Mouse (Mus musculus): ENCODE results near the gene Nsf. TPM values are rescaled to one million over a fixed set of nuclear protein-coding genes. Genes with fewer than 3 reads are reported as not detected.

The Nsf gene
- polyA plus RNA-seq, 1 experiment from 2014 or later, result 30.6 TPM

DNA sequence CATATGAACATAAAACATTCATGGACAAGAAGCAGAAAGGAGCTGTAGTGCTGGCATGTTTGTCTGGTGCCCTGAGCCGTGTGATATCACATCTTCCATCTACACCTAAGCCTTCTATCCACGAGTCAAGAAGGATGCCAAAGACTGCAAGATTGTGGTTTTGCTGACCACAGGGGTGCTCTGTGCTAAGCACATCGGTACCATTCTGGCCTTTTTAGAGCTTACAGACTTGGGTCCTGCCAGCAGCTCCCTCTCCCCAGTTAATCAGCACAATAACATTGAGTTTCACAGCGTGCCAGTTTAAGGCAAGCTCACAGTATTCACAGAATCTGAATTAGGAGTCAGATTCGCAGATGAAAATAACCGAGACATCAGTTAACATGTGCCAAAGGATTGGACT lies 75.4 kb downstream of the Nsf start:
- Histone ChIP-seq H3K4me1 (replicated peaks; ENCODE audit: control insufficient read depth, insufficient read depth) (no peaks in the 10 kb centered on the region), H3K9ac (ENCODE audit: low read length) (no peak overlapping the region), H3K4me3 (ENCODE audit: low read depth, low read length) (no peak overlapping the region), H3K27ac (replicated peaks) (no peak overlapping the region), H3K36me3 (ENCODE audit: control insufficient read depth, insufficient read depth, low read length) (peaks cover 4% of the 10 kb centered on the region; the same call in 1 of the 2 replicates), H3K27me3 (ENCODE audit: control insufficient read depth, insufficient read depth, low read length) (no peaks in the 10 kb centered on the region), H3K9me3 (ENCODE audit: control insufficient read depth, low read length) (no peaks in the 10 kb centered on the region), H3K4me2 (replicated peaks; ENCODE audit: low read depth) (no peak overlapping the region)
- DNase-seq (ENCODE audit: low spot score) (no peak), ATAC-seq (ENCODE audit: low FRiP score, low TSS enrichment) (no peak)
- TF ChIP-seq CTCF (IDR thresholded peaks at IDR 0.05; ENCODE audit: low read depth), result no peak
- 77% methylated on average over 6 of the region's 6 CpGs for WGBS

DNA sequence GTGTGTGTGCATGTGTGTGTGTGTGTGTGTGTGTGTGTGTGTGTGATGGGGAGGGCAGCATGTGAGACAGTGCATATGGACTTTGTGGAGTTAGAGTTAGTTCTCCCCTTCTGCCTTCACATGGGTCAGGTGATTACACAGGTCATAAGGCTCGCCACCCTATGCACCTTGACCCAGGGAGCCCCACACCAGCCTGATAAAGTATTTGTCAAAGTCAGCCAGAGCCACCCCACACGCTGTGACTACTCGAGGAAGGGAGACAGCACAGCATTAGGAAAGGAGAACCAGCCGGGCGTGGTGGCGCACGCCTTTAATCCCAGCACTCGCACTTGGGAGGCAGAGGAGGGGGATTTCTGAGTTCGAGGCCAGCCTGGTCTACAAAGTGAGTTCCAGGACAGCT lies 83.5 kb downstream of the Nsf start:
- TF ChIP-seq EP300 (optimal IDR thresholded peaks at IDR 0.05) (no peak), CTCF (IDR thresholded peaks at IDR 0.05; ENCODE audit: low read depth) (no peak)
- no peak overlapping the region for H3K9ac ChIP-seq (ENCODE audit: low read length)
- H3K4me3 ChIP-seq (ENCODE audit: low read depth, low read length), result no peak overlapping the region
- ATAC-seq (ENCODE audit: low FRiP score, low TSS enrichment) (no peak), DNase-seq (ENCODE audit: low spot score) (no peak)
- no peak overlapping the region for H3K4me2 ChIP-seq (replicated peaks; ENCODE audit: low read depth)
- H3K27me3 ChIP-seq (ENCODE audit: control insufficient read depth, insufficient read depth, low read length), result no peaks in the 10 kb centered on the region
- no peak overlapping the region for H3K27ac ChIP-seq (replicated peaks)
- 81% methylated on average over 9 of the region's 9 CpGs for WGBS
- peaks cover 6% of the 10 kb centered on the region for H3K36me3 ChIP-seq (ENCODE audit: control insufficient read depth, insufficient read depth, low read length)
- H3K9me3 ChIP-seq (ENCODE audit: control insufficient read depth, low read length), result no peaks in the 10 kb centered on the region
- no peaks in the 10 kb centered on the region for H3K4me1 ChIP-seq (replicated peaks; ENCODE audit: control insufficient read depth, insufficient read depth)

DNA sequence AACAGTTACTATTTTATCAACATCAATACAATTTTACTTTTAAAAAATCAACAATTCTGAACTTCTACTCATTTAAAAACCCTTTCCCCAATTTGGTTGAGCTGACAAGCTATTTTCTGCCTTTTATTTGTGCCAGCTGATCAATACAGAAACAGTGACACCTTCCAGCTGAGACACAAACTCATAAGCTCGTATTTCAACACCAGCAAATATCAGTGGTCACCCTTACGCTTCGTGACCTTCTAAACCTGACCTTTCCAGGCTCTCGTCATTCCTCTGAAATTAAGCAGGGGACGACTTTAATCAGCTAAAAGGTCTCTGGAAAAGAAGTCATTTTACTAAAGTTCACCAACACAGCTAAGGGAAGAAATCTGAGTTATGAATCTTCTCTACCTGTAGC lies 86.2 kb downstream of the Nsf start:
- Histone ChIP-seq H3K4me3 (ENCODE audit: low read depth, low read length) (no peak overlapping the region), H3K27ac (replicated peaks) (no peak overlapping the region), H3K9me3 (ENCODE audit: control insufficient read depth, low read length) (no peaks in the 10 kb centered on the region), H3K9ac (ENCODE audit: low read length) (no peak overlapping the region), H3K4me2 (replicated peaks; ENCODE audit: low read depth) (no peak overlapping the region), H3K36me3 (ENCODE audit: control insufficient read depth, insufficient read depth, low read length) (peaks cover 6% of the 10 kb centered on the region), H3K27me3 (ENCODE audit: control insufficient read depth, insufficient read depth, low read length) (no peaks in the 10 kb centered on the region), H3K4me1 (replicated peaks; ENCODE audit: control insufficient read depth, insufficient read depth) (no peaks in the 10 kb centered on the region)
- DNase-seq (ENCODE audit: low spot score), result no peak
- TF ChIP-seq EP300 (optimal IDR thresholded peaks at IDR 0.05) (no peak), CTCF (IDR thresholded peaks at IDR 0.05; ENCODE audit: low read depth) (no peak)
- no peak for ATAC-seq (ENCODE audit: low FRiP score, low TSS enrichment)
- 69% methylated on average over 5 of the region's 5 CpGs for WGBS

DNA sequence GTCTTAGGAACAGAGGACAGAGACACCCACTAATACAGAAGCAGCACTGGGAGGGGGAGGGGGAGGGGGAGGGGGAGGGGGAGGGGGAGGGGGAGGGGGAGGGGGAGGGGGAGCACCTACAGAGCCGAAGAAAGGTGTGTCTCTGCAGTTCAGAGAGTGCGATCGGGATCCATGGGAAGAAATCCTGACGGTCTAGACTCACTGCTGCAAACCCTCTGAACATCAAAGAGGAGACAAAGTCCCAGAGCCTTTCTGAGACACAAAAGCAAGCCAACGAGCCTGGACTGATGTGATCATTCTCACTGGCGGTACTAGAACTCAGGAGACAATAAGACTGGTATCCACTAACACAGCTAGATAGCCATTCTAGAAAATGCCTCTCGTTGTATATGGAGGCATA lies 88.5 kb downstream of the Nsf start:
- Histone ChIP-seq H3K27ac (replicated peaks) (no peak overlapping the region), H3K27me3 (ENCODE audit: control insufficient read depth, insufficient read depth, low read length) (no peaks in the 10 kb centered on the region), H3K9ac (ENCODE audit: low read length) (no peak overlapping the region), H3K4me1 (replicated peaks; ENCODE audit: control insufficient read depth, insufficient read depth) (no peaks in the 10 kb centered on the region), H3K4me3 (ENCODE audit: low read depth, low read length) (no peak overlapping the region), H3K9me3 (ENCODE audit: control insufficient read depth, low read length) (no peaks in the 10 kb centered on the region), H3K4me2 (replicated peaks; ENCODE audit: low read depth) (no peak overlapping the region), H3K36me3 (ENCODE audit: control insufficient read depth, insufficient read depth, low read length) (peaks cover 3% of the 10 kb centered on the region; the same call in 1 of the 2 replicates)
- no peak for TF ChIP-seq EP300 (optimal IDR thresholded peaks at IDR 0.05)
- no peak for TF ChIP-seq CTCF (IDR thresholded peaks at IDR 0.05; ENCODE audit: low read depth)
- ATAC-seq (ENCODE audit: low FRiP score, low TSS enrichment), result no peak
- DNase-seq (ENCODE audit: low spot score), result no peak
- WGBS, result 67% methylated on average over 7 of the region's 7 CpGs

DNA sequence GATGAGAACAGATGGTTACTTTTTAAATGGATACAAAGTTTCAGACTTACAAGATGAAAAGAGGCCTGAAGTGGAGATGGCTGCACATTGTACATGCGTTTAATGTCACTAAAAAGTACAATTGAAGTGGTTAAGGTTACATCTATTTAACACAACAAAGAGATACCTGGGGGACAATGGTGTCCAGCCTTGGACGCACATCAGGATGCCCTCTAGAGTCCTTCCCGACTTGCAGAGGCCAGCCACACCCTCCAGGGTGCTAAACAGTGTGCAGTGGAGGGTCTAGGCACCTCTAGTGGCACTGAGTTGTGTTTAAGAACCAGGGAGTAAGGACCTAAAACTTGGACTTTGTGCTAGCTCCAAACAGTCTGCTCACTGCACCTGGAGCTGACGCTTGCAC lies 89.4 kb downstream of the Nsf start:
- no peak overlapping the region for H3K4me3 ChIP-seq (ENCODE audit: low read depth, low read length)
- H3K36me3 ChIP-seq (ENCODE audit: control insufficient read depth, insufficient read depth, low read length), result peaks cover 6% of the 10 kb centered on the region; the same call in 1 of the 2 replicates
- no peak for TF ChIP-seq CTCF (IDR thresholded peaks at IDR 0.05; ENCODE audit: low read depth)
- TF ChIP-seq EP300 (optimal IDR thresholded peaks at IDR 0.05), result no peak
- ATAC-seq (ENCODE audit: low FRiP score, low TSS enrichment) (no peak), DNase-seq (ENCODE audit: low spot score) (no peak)
- H3K27me3 ChIP-seq (ENCODE audit: control insufficient read depth, insufficient read depth, low read length), result no peaks in the 10 kb centered on the region
- H3K9me3 ChIP-seq (ENCODE audit: control insufficient read depth, low read length), result no peaks in the 10 kb centered on the region
- H3K27ac ChIP-seq (replicated peaks), result no peak overlapping the region
- H3K4me2 ChIP-seq (replicated peaks; ENCODE audit: low read depth), result no peak overlapping the region
- 78% methylated on average over 4 of the region's 4 CpGs for WGBS
- H3K9ac ChIP-seq (ENCODE audit: low read length), result no peak overlapping the region
- H3K4me1 ChIP-seq (replicated peaks; ENCODE audit: control insufficient read depth, insufficient read depth), result no peaks in the 10 kb centered on the region

DNA sequence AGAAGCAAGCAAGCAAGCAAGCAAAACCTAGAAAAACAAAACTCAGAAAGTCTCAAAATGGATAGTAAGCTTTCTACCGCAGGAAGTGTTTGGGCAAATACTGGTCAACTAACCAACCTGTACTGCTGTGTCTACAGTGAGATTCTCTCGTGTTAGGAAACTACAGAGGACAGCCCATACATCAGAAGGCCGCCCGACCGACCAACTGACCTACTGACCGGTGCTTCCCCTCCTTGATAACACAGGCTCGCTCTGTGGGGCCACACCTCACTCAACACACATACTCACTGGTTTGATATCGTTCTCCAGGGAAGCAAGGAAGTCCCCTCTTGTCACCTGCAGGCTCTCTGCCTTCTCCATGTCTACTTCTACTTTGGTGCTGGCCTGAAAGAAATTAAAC lies 90.9 kb downstream of the Nsf start:
- no peaks in the 10 kb centered on the region for H3K27me3 ChIP-seq (ENCODE audit: control insufficient read depth, insufficient read depth, low read length)
- H3K27ac ChIP-seq (replicated peaks), result no peak overlapping the region
- no peak overlapping the region for H3K4me3 ChIP-seq (ENCODE audit: low read depth, low read length)
- WGBS, result 59% methylated on average over 8 of the region's 8 CpGs
- TF ChIP-seq EP300 (optimal IDR thresholded peaks at IDR 0.05) (no peak), CTCF (IDR thresholded peaks at IDR 0.05; ENCODE audit: low read depth) (no peak)
- no peaks in the 10 kb centered on the region for H3K4me1 ChIP-seq (replicated peaks; ENCODE audit: control insufficient read depth, insufficient read depth)
- H3K9ac ChIP-seq (ENCODE audit: low read length), result no peak overlapping the region
- no peaks in the 10 kb centered on the region for H3K9me3 ChIP-seq (ENCODE audit: control insufficient read depth, low read length)
- peak; percentile 65 for DNase-seq (ENCODE audit: low spot score)
- 0 out of 2 replicates have a peak, but pooled peaks cover 3% of the 10 kb centered on the region for H3K36me3 ChIP-seq (ENCODE audit: control insufficient read depth, insufficient read depth, low read length)
- ATAC-seq (ENCODE audit: low FRiP score, low TSS enrichment), result peak; percentile 42; the same call in 1 of the 2 replicates
- no peak overlapping the region for H3K4me2 ChIP-seq (replicated peaks; ENCODE audit: low read depth)
